Mouse (Mus musculus) midbrain, embryonic 15.5 days (tissue): ENCODE results near the gene Mxra7. TPM values are rescaled to one million over a fixed set of nuclear protein-coding genes. Genes with fewer than 3 reads are reported as not detected.

Source experiments
- ATAC-seq: fragments of 200-750 bp; cut with Nextera tagmentation; replicated peaks from 2 replicates; pipeline ENCODE4 v1.8.0; 2017; ENCODE audit warnings: moderate TSS enrichment
- H3K27ac ChIP-seq: fragments of 300-500 bp; sonication (generic); 2 replicates; pipeline ENCODE4 v1.5.1; 2015; ENCODE audit warnings: mild to moderate bottlenecking, inconsistent platforms
- H3K27me3 ChIP-seq: fragments of 300-500 bp; sonication (generic); replicated peaks from 2 replicates; pipeline ENCODE4 v1.6.1; 2015; ENCODE audit warnings: inconsistent platforms
- H3K36me3 ChIP-seq: fragments of 300-500 bp; sonication (generic); replicated peaks from 2 replicates; pipeline ENCODE4 v1.6.1; 2015; ENCODE audit warnings: inconsistent platforms
- H3K4me1 ChIP-seq: fragments of 300-500 bp; sonication (generic); 2 replicates; pipeline ENCODE4 v1.6.1; 2015; ENCODE audit warnings: inconsistent platforms
- H3K4me2 ChIP-seq: fragments of 300-500 bp; sonication (generic); 2 replicates; pipeline ENCODE4 v1.6.1; 2015; ENCODE audit warnings: inconsistent platforms, mild to moderate bottlenecking, moderate library complexity
- H3K4me3 ChIP-seq: fragments of 300-500 bp; sonication (generic); 2 replicates; pipeline ENCODE4 v1.5.1; 2015; ENCODE audit warnings: mild to moderate bottlenecking, inconsistent platforms
- H3K9ac ChIP-seq: fragments of 300-500 bp; sonication (generic); 2 replicates; pipeline ENCODE4 v1.6.1; 2015; ENCODE audit warnings: mild to moderate bottlenecking, inconsistent platforms
- H3K9me3 ChIP-seq: fragments of 300-500 bp; sonication (generic); 2 replicates; pipeline ENCODE4 v1.6.1; 2016; ENCODE audit warnings: inconsistent platforms
- WGBS: fragments of 180-500 bp; shearing (Covaris S2); methylation state at CpG from one replicate; pipeline ENCODE4 v1.1.7; 2015; ENCODE audit warnings: mixed read lengths; 5-methylcytosine and 5-hydroxymethylcytosine counted together
- polyA plus RNA-seq: library from polyadenylated mRNA; unstranded; fragments of >200 nt; fragmentation: Nextera tagmentation; extraction: Ambion mirVana; gene quantifications from 2 replicates; pipeline ENCODE4 v1.2.1, GENCODE M21; 2015

The Mxra7 gene
- polyA plus RNA-seq, 1 experiment from 2014 or later, result 26.9 TPM

- H3K36me3 ChIP-seq, result no peaks in the 10 kb centered on the region
- peak overlapping the region; percentile 60 for H3K9ac ChIP-seq
- H3K4me2 ChIP-seq, result peak overlapping the region; percentile 62
- H3K27ac ChIP-seq, result peak overlapping the region; percentile 98
- peak overlapping the region; percentile 32 for H3K4me3 ChIP-seq
- WGBS, result 2% methylated on average over 29 of the region's 32 CpGs
- H3K27me3 ChIP-seq, result no peaks in the 10 kb centered on the region
- peaks cover 68% of the 10 kb centered on the region for H3K4me1 ChIP-seq
- peak; percentile 95 for ATAC-seq
- H3K9me3 ChIP-seq, result no peaks in the 10 kb centered on the region
Observed at GRCm38 (mm10) chr11:116810983-116811901, 16.6 kb downstream of the Mxra7 start.

- 29% methylated on average over 11 of the region's 11 CpGs for WGBS
- H3K4me1 ChIP-seq, result peaks cover 67% of the 10 kb centered on the region
- ATAC-seq, result peak; percentile 27
Observed at GRCm38 (mm10) chr11:116810528-116810927, 17.3 kb downstream of the Mxra7 start.

DNA sequence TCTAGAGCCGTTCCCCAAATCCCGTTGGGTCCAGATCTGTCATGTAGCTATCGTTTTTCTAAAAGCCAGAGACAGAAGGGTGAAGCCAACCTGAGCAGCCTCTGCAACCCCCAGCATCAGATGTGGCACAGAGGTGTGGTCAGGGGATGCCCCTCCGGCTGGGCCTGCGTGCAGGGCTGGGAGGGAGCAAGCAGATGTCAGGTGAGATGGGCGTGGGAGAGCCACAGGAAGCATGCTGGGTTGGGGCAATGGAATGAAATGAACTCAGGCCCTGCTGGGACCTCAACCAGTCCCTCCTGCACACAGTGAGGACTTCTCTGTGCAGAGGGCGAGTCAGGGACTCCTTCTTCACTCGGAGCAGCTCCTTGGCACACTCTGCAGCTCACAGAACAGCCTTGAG is 18.3 kb downstream of the Mxra7 start:
- 86% methylated on average over 8 of the region's 8 CpGs for WGBS
- Histone ChIP-seq H3K4me1 (peaks cover 59% of the 10 kb centered on the region), H3K4me3 (no peak overlapping the region), H3K36me3 (no peaks in the 10 kb centered on the region), H3K27ac (peak overlapping the region; percentile 98; the same call in 1 of the 2 replicates), H3K9me3 (no peaks in the 10 kb centered on the region), H3K27me3 (no peaks in the 10 kb centered on the region), H3K4me2 (no peak overlapping the region), H3K9ac (no peak overlapping the region)
- no peak for ATAC-seq

More at GRCm38 (mm10) chr11:116810528-116810927, 17.3 kb downstream of the Mxra7 start:
- no peaks in the 10 kb centered on the region for H3K36me3 ChIP-seq
- no peaks in the 10 kb centered on the region for H3K27me3 ChIP-seq
- peak overlapping the region; percentile 62 for H3K4me2 ChIP-seq
- H3K27ac ChIP-seq, result peak overlapping the region; percentile 98
- H3K4me3 ChIP-seq, result peak overlapping the region; percentile 32
- peak overlapping the region; percentile 60 for H3K9ac ChIP-seq
- H3K9me3 ChIP-seq, result no peaks in the 10 kb centered on the region

DNA sequence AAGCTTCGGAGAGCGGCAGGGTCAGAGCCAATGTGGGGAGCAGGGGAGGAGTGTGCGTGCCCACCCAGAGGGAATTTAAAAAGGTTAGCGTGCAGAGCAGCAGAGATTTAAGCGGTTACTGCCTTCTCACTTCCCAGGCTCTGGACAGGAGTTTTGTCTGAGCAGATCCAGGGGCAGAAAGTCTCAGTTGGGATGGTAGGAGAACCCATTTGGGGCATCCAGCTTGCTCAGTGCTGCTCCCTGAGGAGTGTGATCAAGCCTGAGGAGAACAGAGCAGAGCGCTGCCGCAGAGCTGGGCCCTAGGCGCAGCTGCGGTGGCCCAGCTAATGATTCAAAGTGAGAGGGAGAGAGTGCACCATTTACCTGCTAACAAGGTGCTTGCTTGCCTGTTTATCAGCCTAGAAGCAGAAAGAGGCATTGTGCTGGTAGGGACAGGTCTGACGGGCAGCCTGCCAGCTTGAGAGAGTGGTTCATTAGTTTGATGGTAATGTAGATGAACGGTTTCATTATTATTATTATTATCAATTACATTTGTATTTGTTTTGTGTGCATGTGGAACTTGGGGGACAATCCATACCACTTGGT is 18.9 kb downstream of the Mxra7 start:
- Histone ChIP-seq H3K4me1 (peaks cover 53% of the 10 kb centered on the region), H3K4me2 (no peak overlapping the region), H3K9me3 (no peaks in the 10 kb centered on the region), H3K9ac (no peak overlapping the region), H3K27ac (0 out of 2 replicates have a peak overlapping the region, but pooled peaks have one; percentile 40), H3K4me3 (no peak overlapping the region), H3K36me3 (no peaks in the 10 kb centered on the region), H3K27me3 (no peaks in the 10 kb centered on the region)
- 77% methylated on average over 11 of the region's 11 CpGs for WGBS
- no peak for ATAC-seq

- Histone ChIP-seq H3K27ac (peak overlapping the region; percentile 48; the same call in 1 of the 2 replicates), H3K9me3 (no peaks in the 10 kb centered on the region), H3K9ac (no peak overlapping the region), H3K4me1 (peaks cover 44% of the 10 kb centered on the region), H3K27me3 (no peaks in the 10 kb centered on the region), H3K4me3 (no peak overlapping the region), H3K4me2 (no peak overlapping the region), H3K36me3 (no peaks in the 10 kb centered on the region)
- 23% methylated on average over 7 of the region's 7 CpGs for WGBS
- ATAC-seq, result no peak
Observed at GRCm38 (mm10) chr11:116807938-116808606, 19.8 kb downstream of the Mxra7 start.

DNA sequence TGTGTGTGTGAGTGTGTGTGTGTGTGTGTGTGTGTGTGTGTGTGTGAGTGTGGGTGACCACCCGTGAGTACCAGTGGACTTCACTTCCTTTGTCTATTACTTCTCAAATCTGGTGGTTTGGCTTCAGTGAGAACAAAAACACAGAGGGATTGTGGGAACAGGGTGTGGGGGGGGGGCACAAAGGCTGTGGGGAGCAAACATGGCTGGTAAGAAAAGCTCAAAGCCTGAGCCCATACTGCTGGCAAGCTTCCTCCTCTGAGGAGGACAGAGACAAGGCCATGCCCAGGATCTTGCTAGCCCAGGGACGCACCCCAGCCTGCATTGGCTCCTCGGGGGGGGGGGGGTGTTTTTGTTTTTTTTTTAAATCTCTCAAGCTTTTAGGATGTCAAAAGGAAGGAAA is 20.3 kb downstream of the Mxra7 start:
- Histone ChIP-seq H3K4me3 (no peak overlapping the region), H3K9ac (no peak overlapping the region), H3K27me3 (no peaks in the 10 kb centered on the region), H3K36me3 (no peaks in the 10 kb centered on the region), H3K27ac (peak overlapping the region; percentile 48; the same call in 1 of the 2 replicates), H3K9me3 (no peaks in the 10 kb centered on the region), H3K4me1 (peaks cover 39% of the 10 kb centered on the region), H3K4me2 (no peak overlapping the region)
- WGBS, result 60% methylated on average over 3 of the region's 3 CpGs
- ATAC-seq, result no peak

- Histone ChIP-seq H3K9me3 (no peaks in the 10 kb centered on the region), H3K4me1 (peaks cover 35% of the 10 kb centered on the region), H3K27me3 (no peaks in the 10 kb centered on the region), H3K4me3 (no peak overlapping the region), H3K4me2 (no peak overlapping the region), H3K27ac (no peak overlapping the region), H3K9ac (no peak overlapping the region), H3K36me3 (no peaks in the 10 kb centered on the region)
- no peak for ATAC-seq
- WGBS, result 52% methylated on average over 7 of the region's 7 CpGs
Observed at GRCm38 (mm10) chr11:116807116-116807515, 20.7 kb downstream of the Mxra7 start.

- H3K27me3 ChIP-seq, result no peaks in the 10 kb centered on the region
- ATAC-seq, result no peak
- H3K4me1 ChIP-seq, result peaks cover 29% of the 10 kb centered on the region
- H3K27ac ChIP-seq, result peak overlapping the region; percentile 50; the same call in 1 of the 2 replicates
- no peak overlapping the region for H3K4me2 ChIP-seq
- 76% methylated on average over 15 of the region's 15 CpGs for WGBS
- H3K36me3 ChIP-seq, result no peaks in the 10 kb centered on the region
- no peak overlapping the region for H3K9ac ChIP-seq
- H3K9me3 ChIP-seq, result no peaks in the 10 kb centered on the region
- H3K4me3 ChIP-seq, result no peak overlapping the region
Observed at GRCm38 (mm10) chr11:116806136-116807071, 21.4 kb downstream of the Mxra7 start.

- 0 out of 2 replicates have a peak, but pooled peaks cover 2% of the 10 kb centered on the region for H3K4me1 ChIP-seq
- no peaks in the 10 kb centered on the region for H3K36me3 ChIP-seq
- WGBS, result 91% methylated on average over 5 of the region's 5 CpGs
- no peak for ATAC-seq
- no peak overlapping the region for H3K4me3 ChIP-seq
- no peak overlapping the region for H3K4me2 ChIP-seq
- H3K9ac ChIP-seq, result no peak overlapping the region
- H3K9me3 ChIP-seq, result no peaks in the 10 kb centered on the region
- H3K27ac ChIP-seq, result no peak overlapping the region
- no peaks in the 10 kb centered on the region for H3K27me3 ChIP-seq
Observed at GRCm38 (mm10) chr11:116802709-116803108, 25.1 kb downstream of the Mxra7 start.

- H3K27ac ChIP-seq, result no peak overlapping the region
- no peaks in the 10 kb centered on the region for H3K27me3 ChIP-seq
- H3K4me1 ChIP-seq, result no peaks in the 10 kb centered on the region
- ATAC-seq, result no peak
- no peak overlapping the region for H3K9ac ChIP-seq
- no peak overlapping the region for H3K4me2 ChIP-seq
- H3K36me3 ChIP-seq, result no peaks in the 10 kb centered on the region
- no peaks in the 10 kb centered on the region for H3K9me3 ChIP-seq
- H3K4me3 ChIP-seq, result no peak overlapping the region
- WGBS, result 69% methylated on average over 5 of the region's 5 CpGs
Observed at GRCm38 (mm10) chr11:116801106-116801505, 26.7 kb downstream of the Mxra7 start.

DNA sequence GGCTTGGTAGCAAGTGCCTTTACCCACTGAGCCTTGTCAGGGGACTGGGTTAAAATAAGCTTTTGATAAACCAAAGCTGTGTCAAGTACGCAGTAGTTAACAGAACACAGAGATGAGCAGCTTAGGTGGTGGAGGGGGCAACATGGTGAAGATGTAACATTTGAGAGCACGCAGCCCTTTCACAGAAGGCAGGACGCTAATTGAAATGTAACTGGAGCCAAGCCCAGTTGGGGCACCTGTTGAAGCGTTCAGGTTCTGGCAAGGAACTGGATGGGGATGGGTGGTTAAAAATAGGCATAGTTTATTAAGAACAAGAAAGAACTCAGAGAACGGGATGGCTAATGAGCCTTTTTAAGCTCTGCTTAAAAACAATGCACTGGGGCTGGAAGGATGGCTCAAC is 28.5 kb downstream of the Mxra7 start:
- no peak for ATAC-seq
- Histone ChIP-seq H3K27ac (no peak overlapping the region), H3K9ac (no peak overlapping the region), H3K4me3 (no peak overlapping the region), H3K36me3 (no peaks in the 10 kb centered on the region), H3K27me3 (no peaks in the 10 kb centered on the region), H3K4me1 (no peaks in the 10 kb centered on the region), H3K9me3 (no peaks in the 10 kb centered on the region), H3K4me2 (no peak overlapping the region)
- 88% methylated on average over 5 of the region's 5 CpGs for WGBS
